Mouse (Mus musculus): Measurements from ENCODE around the gene P3h1.

- TF ChIP-seq EP300 (IDR thresholded peaks at IDR 0.05; ENCODE audit: low read depth) (no peak), CTCF (IDR thresholded peaks at IDR 0.05; ENCODE audit: low read depth) (no peak)
Observed at GRCm38 (mm10) chr4:119238661-119239060, 5.9 kb downstream of the P3h1 start.

Data from liver, postnatal 0 days (tissue).